Mouse (Mus musculus): ENCODE results near the gene Bdkrb2.

The Bdkrb2 gene

DNA sequence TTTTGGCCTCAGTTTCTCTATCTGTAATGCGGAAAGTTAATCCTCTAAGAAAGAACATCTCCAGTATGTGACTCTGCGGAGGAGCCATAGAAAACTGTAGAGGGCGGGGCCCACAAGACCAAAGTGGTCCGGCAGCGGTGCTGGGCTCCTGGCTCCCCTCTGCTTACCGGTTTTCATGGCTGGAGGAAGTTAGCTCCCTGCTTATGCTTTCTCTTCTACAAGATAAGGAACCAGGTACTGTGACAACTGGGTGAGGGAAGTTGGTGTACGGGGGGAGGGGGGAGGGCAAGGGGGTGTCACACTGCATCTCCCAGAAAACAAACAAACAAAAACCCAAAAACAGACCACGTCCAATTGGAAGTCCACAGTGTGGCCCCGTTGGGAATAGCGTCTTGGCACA, 35.5 kb downstream of the Bdkrb2 start:
- no peak for DNase-seq

DNA sequence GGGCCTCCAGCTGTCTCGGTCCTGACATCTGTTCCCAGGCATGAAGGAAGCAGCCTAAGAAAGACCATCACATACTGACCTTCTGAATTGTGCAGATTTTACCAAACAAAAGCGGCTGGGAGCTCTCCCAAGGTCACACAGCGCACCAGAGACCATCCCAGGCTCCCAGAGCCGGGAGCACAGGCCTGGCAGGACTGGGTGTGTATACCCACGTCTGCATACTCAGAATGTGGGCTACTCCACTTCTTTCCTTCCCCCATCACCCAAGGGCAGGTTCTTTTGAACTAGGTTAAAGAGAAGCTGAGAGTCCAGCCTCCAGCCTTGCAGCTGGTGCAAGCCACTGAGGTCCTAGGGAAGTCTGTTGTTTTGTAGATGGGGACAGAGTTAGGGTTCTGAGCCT, 36.1 kb downstream of the Bdkrb2 start:
- no peak for DNase-seq

DNA sequence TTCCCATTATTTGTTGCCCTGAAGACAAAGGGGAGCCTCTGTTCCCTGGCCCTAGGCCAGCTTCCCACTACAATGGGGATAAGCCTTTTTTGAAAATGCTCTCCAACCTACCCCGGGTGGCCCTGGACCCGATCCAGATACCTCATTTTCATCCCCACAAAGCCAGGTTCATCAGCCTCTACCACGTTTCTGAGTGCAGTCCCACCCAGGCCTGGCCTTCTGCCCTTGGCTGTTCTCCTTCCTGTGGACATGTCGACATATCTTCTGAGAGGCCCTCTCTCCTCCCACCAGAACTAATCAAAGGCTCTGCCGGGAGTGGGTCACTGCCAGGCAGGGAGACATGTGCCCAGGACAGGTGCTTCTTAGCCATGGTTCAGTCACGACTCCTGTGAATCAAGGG, 38.6 kb downstream of the Bdkrb2 start:
- no peak for DNase-seq

DNA sequence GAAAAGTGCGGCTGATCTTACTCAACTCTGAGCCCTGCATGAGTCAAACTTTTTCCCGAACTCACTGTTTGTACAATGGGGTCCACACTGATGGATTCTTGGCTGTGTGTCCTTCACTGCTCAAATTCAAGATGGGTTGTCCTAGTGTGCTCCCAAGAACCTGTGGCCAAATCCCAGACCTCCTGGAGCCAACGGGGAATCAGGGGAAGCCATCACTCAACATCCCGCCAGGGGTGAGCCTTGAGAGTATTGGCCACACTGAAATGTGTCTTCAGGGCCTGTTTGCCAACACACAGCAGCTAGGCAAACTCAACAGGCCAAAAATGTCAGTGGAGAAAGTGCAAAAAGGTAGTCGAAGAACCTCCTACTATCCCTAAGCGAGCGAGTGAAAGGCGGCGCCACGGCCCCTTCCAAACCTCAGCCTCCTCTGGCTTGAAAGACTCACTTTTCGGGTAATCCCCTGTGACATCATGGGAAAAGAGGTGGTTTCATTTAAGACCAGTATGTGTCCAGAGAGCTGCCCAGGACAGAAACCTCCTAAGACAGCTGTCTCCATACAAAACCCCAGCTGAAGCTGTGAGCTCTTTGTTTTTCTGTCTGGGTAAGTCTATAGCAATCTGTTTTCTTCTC, 39.7 kb downstream of the Bdkrb2 start, which contains the start of gene Bdkrb1:
Gene Bdkrb1, plus strand, starts transcription at position 505 of the 630 bp plus-strand sequence.
- no peak for DNase-seq

DNA sequence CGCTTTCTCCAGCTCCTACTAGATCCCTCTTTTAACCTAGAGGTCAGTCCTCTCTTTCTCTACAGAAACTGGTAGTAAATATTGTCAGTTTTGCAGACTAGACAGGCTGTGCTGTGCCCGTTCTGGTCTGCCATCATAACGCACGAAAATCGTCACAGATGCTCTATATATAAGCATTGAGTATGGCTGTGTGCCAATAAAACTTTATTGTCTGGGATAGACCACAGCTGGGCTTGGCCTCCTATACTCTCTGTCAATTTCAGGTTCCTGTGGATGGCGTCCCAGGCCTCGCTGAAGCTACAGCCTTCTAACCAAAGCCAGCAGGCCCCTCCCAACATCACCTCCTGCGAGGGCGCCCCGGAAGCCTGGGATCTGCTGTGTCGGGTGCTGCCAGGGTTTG, 40.9 kb downstream of the Bdkrb2 start:
- no peak for DNase-seq

DNA sequence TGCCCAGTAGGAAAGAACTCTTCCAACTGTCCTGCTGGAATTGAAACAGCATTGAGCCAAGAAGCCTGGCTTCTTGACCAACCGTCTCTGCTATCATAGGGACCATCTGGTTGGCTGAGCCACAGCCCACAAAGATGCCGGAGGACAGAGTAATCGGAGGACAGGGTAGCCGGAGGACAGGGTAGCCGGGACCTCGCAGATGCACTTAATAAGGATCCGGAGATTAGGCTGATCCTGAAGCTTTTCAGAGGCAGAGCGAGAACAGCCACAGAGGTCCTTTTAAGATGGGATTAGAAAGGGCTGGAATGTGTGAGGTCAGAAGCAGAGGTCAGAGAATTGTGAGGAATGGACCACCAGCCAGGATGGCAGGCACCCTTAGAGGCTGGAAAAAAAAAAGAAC, 42.2 kb downstream of the Bdkrb2 start:
- DNase-seq: no peak

DNA sequence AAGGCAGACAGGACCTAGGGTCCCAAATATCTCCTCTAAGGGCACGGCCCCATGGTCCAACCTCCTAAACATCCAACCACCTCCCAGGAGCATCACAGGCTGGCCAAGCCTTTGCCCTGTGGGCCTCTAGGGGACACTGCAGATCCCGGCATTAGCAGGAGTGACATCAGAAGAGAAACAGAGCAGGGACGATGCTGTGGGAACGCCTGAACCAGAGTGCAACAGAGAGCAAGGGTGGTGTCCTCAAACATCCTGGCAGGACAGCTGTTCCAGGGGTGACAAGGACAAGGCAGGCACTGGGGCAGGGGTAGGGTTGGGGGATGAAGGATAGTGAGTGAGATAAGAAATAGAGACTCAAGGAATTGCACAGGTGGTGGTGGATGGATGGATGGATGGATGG, 43.9 kb downstream of the Bdkrb2 start:
- no peak for DNase-seq

DNA sequence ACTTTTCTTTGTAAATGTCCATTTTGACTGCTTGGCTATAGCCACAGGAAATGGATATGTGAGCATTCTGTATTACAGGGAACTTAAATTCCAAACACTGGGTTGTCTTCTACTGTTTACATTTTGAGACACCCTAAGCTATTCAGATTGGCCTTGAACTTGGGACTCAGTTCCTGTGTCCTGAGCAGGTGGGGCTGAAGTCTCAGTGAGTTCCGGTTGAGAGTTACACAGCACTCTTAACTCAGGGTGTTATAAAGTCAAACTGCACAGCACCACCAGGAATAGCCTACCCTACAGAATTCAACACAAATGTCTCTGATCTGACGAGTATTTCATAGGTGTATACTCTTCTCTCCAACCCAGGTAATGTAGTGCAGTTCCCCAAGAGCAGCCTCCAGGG, 48.0 kb downstream of the Bdkrb2 start:
- DNase-seq: no peak

DNA sequence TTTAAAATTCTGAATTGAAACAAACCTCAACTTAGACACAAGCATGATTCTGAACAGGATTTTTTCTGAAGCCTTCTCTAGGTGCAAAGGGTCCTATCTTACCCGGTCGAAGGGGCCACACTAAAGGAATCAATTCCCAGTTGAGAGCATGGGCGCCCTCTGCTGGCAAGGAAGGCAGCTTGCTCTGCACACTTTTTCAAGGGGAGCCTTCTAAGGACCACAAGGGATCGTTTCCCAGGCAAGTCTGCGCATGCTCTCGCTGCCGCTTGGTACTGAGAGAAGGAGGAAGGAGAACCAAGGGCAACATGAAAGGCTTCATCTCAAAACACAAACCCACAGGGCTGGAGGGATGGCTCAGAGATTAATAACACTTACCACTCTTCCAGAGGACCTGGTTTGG, 48.7 kb downstream of the Bdkrb2 start:
- peak; percentile 21 for DNase-seq

DNA sequence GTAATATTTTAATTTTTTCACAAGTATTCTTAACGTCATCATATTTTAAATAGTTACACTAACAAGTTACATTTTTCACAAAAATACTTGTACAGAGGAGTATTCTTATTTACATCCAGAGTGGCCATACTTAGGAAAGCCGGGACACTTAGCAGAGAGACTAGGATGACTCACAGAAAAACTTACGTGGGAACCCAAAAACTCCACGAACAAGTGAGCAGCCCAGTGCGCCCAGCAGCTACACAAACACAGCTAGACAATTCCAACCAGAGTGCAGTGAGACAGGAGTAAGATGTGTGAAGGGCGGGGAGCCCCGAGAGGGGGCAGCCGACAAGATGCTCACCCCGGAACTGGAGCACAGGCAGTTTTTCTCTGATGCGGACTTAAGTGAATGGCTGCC, 50.5 kb downstream of the Bdkrb2 start:
- no peak for DNase-seq

DNA sequence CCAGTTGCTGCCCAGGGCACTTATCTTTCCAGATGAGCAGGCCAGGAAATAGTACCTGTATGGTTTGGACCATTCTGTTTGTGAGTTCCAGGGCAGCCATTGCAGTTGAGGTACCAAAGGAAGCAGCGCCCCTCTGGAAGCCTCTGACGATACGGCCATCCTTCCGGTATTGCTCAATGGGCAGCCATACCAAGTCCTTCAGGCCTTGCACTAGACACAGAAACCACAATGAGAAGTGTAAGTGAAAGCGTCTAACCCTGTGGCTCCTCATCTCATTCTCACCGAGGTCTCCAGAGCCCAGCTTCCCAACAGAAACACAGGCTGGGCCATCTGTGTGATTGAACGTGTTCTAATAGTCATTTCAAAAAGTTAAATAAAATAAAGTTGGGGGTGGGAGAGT, 59.0 kb downstream of the Bdkrb2 start:
- no peak for DNase-seq

DNA sequence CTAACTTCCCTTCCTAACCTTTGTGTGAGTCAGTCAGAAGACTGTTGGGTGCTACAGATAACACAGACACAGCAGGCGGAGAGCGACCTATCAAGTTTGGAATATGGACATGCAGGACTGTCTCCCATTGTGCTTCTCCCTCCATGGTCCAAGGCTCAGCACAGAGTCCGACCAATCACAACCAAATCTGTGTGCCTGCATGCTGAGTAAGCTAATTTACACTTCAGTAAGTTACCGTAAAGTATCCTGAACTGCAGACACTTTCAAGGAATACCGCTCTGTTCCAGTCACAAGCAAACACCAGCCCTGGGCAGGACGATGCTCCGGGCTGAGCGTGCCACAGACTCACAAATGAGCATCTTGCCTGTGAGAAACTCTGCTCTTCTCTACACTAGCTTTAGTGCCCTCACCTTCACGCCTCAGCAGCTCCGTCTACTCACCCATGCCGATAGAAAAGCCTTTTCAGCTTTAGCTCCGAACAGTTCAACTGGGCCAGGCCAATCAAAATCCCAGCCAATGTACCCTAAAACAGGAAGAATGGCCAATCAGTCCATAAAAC, 60.0 kb downstream of the Bdkrb2 start:
- DNase-seq: no peak

DNA sequence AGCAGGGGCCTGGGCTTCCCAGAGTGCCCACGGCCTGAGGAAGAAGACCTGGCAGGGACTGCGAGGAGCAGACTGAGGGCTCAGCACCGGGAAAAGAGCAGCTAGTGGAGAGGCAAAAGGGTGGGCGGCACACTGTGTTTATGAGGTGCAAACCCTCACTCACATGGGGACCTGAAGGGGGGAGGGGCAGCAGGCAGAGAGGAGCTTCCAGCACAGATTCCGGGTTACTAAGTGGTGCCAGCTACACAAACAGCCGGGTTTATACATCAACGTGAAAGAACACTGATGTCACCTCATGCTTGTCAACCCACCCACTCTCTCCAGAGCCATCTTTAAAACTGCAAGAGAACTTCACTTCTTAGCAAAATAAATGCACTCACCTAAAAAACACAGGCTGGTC, 62.8 kb downstream of the Bdkrb2 start:
- DNase-seq: no peak

DNA sequence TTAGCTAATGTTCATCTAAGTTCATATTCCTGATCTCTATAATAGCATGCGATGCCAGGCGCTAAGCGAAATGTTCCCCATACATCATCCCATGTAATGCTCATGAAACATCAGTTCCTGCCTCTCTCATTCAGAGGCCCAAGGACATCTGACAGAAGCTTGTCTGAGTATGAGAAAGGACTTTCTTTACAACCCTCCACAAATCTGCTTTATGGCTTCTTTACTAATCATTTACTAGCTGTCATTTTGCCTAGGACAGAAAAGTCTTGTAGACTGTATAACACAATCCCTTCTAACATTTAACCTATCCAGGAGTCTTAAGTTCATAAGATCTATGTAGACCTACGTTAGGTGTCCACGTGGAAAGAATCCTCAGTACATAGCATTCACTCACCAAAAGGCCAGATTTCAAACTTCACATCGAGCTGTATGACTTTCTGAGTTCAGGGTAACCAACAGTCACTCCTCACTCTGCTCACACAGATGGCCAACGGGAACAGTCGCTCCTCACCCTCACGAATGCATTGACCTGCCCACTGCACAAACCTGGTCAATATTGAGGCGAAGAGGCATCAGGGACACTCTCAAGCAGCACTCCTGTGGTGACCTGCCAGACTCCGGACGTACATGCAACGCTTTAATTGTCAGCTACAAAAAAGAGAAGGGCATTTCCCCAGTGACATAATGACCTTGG, 71.5 kb downstream of the Bdkrb2 start:
- DNase-seq: no peak

DNA sequence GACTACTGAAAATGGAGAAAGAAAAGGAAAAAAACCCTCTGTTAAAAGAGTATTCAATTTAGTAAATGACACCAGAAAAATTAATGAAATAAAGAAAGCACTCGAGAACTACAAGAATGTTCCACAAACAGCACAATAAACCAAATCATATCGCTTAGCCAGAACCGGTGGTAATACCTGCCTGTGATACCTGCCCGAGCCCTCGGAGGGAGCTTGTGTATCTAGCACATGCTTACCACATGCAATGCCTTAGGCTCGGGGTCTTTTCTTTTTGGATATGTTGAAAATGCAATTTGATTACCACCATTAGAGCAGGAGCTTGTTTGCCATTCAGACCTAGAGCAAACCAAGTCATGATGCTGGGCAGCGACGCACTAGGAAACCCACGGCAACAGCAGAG, 73.5 kb downstream of the Bdkrb2 start:
- DNase-seq: peak; percentile 9

DNA sequence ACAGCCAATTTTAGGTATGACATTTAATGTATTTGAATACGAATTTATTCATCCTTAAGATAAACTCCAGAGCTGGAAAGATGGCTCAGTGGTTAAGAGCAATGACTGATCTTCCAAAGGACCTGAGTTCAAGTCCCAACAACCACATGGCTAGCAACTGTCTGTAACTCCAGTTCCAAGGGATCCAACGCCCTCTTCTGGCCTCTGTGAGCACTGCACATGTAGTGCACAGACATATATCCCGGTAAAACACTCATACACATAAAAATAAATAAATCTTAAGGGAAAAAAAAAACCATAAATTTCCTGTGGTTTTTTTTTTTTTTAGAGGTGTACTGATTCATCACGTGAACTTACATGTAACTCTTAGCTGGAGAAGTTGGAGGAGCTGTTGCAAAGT, 74.5 kb downstream of the Bdkrb2 start:
- DNase-seq: no peak

DNA sequence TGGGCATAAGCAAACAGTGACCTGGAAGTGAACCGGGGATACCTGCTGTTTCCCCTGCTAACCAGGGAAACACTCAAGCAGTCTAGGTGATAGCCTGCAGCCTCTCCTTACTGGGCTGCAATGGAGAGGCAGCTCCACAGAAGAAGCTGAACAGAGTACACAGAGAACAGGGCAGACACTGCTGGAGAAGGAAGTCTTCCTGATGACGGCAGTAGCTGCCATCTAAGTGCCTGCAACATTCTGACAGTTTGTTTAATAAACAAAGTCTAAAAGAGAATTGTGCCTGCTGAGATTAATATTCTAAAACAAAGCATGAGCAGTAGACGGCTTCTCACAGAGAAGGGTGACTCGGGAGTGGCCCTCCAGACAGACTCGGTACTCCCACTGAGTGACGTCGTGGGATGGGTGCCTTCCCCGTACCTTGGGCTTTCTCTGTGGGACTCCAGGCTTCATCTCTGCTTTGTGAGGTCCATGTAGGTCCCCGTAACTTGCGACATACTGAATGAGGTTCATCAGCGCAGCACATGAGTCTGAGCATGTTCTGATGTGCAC, 79.8 kb downstream of the Bdkrb2 start:
- no peak for DNase-seq

Data from kidney, adult 9 months (tissue).